Mouse (Mus musculus) heart, embryonic 11.5 days (tissue): ENCODE results near the gene Enah. TPM values are rescaled to one million over a fixed set of nuclear protein-coding genes. Genes with fewer than 3 reads are reported as not detected.
A peak's percentile ranks its signal among the peaks of the same experiment; 100 is the strongest.

ENCODE experiments used
- ATAC-seq: fragments of 200-750 bp; cut with Nextera tagmentation; replicated peaks from 2 replicates; pipeline ENCODE4 v1.8.0; 2017; ENCODE audit warnings: moderate library complexity; ENCODE audit not compliant: insufficient number of reproducible peaks, low FRiP score, low TSS enrichment
- H3K27ac ChIP-seq: fragments of 300-500 bp; sonication (generic); 2 replicates; pipeline ENCODE4 v1.5.1; 2014; ENCODE audit warnings: mild to moderate bottlenecking, low read depth, low read length
- H3K27me3 ChIP-seq: fragments of 300-500 bp; sonication (generic); 2 replicates; pipeline ENCODE4 v1.6.1; 2014; ENCODE audit warnings: mild to moderate bottlenecking, low read length, mixed read lengths; ENCODE audit not compliant: control insufficient read depth, insufficient read depth
- H3K36me3 ChIP-seq: fragments of 300-500 bp; sonication (generic); 2 replicates; pipeline ENCODE4 v1.6.1; 2014; ENCODE audit warnings: mild to moderate bottlenecking, low read length, moderate library complexity, mixed read lengths; ENCODE audit not compliant: control insufficient read depth, insufficient read depth
- H3K4me1 ChIP-seq: fragments of 300-500 bp; sonication (generic); 2 replicates; pipeline ENCODE4 v1.6.1; 2014; ENCODE audit warnings: low read length; ENCODE audit not compliant: control insufficient read depth, insufficient read depth
- H3K4me2 ChIP-seq: fragments of 300-500 bp; sonication (generic); 2 replicates; pipeline ENCODE4 v1.6.1; 2014; ENCODE audit warnings: mild to moderate bottlenecking, moderate library complexity
- H3K4me3 ChIP-seq: fragments of 300-500 bp; sonication (generic); 2 replicates; pipeline ENCODE4 v1.5.1; 2014; ENCODE audit warnings: low read depth, low read length
- H3K9ac ChIP-seq: fragments of 300-500 bp; sonication (generic); 2 replicates; pipeline ENCODE4 v1.6.1; 2014; ENCODE audit warnings: mild to moderate bottlenecking, low read depth, low read length, moderate library complexity
- H3K9me3 ChIP-seq: fragments of 300-500 bp; sonication (generic); replicated peaks from 2 replicates; pipeline ENCODE4 v1.6.1; 2016; ENCODE audit warnings: low read length; ENCODE audit not compliant: control insufficient read depth
- WGBS: fragments of 180-500 bp; shearing (Covaris S2); extraction: QIAGEN DNeasy Blood & Tissue Kit; methylation state at CpG from one replicate; pipeline ENCODE4 v1.1.7; 2014; ENCODE audit not compliant: insufficient replicate concordance; 5-methylcytosine and 5-hydroxymethylcytosine counted together
- polyA plus RNA-seq: library from polyadenylated mRNA; unstranded; fragments of >200 nt; fragmentation: Nextera tagmentation; extraction: Ambion mirVana; gene quantifications from 2 replicates; pipeline ENCODE4 v1.2.1, GENCODE M21; 2014

The Enah gene
- polyA plus RNA-seq, 1 experiment from 2014 or later, result 32.1 TPM

DNA sequence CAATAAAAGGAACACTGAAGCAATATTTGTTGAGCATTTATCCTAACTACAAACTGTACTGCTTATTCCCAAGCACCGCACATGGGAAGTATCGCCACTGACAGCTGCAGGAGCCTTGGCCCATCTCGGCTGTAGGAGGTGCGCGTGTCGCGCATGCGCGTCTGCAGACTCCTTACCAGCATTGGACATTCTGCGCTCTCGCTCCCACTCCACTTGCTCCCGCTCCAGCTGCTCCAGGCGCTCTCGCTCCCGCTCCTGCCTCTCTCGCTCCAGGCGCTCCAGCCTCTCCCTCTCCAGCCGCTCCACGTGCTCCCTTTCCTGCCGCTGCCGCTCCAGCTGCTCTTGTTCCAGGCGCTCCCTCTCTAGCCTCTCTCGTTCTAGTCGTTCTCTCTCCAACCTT lies 96.4 kb downstream of the Enah start:
- H3K4me1 ChIP-seq, result peaks cover 5% of the 10 kb centered on the region
- H3K36me3 ChIP-seq, result peaks cover 2% of the 10 kb centered on the region; the same call in 1 of the 2 replicates
- H3K9ac ChIP-seq, result no peak overlapping the region
- no peaks in the 10 kb centered on the region for H3K27me3 ChIP-seq
- WGBS, result 62% methylated on average over 24 of the region's 24 CpGs
- H3K4me2 ChIP-seq, result peak overlapping the region; percentile 12
- no peak overlapping the region for H3K27ac ChIP-seq
- ATAC-seq, result 0 out of 2 replicates have a peak, but pooled peaks have one; percentile 39
- H3K9me3 ChIP-seq, result no peaks in the 10 kb centered on the region
- no peak overlapping the region for H3K4me3 ChIP-seq

DNA sequence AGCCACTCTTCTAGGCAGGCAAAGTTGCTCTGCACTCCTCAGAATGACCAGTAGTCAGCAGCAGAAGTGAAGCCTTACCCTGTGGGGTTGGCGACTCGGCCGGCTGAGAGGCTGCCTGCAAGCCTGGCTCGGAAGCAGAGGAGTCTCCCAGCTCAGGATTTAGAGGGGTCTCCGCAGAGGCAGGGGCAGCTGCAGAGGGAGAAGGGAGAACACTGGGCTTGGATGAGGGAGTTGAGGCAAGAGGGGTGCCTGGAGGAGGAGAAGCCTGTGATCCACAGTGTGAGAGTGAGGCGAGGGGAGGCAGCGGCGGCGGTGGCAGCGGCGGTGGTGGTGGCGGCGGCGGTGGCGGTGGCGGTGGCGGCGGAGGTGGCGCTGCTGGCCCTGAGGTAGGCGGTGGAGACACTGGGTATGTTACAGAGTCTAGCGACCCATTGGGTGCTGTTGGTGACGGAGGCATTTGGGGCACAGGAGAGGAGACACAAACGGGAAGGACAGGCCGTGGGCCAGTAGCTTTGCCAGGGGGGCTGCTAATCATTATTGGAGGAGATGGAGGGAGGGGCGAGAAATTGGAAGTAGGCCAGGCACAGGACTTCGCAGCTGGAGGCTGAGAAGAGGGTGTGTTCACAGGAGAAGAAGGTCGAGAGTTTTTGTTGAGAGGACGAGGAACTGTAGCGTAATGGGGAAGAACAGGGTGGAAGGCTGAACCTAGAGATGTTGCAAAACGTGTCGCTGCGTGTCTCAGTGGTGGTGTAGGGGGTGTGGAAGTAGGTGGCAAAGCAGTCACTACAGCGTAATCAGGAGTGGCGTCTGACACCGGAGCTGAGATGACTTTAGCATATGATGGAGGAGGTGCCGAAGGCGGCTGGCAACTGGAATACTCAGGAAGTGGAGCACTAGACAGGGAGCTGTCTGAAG lies 98.0 kb downstream of the Enah start:
- Histone ChIP-seq H3K27ac (no peak overlapping the region), H3K27me3 (no peaks in the 10 kb centered on the region), H3K4me2 (peak overlapping the region; percentile 53), H3K4me3 (peak overlapping the region; percentile 29), H3K4me1 (peaks cover 5% of the 10 kb centered on the region), H3K36me3 (peaks cover 5% of the 10 kb centered on the region; the same call in 1 of the 2 replicates), H3K9me3 (no peaks in the 10 kb centered on the region), H3K9ac (0 out of 2 replicates have a peak overlapping the region, but pooled peaks have one; percentile 39)
- WGBS, result 50% methylated on average over 28 of the region's 37 CpGs
- 0 out of 2 replicates have a peak, but pooled peaks have one; percentile 35 for ATAC-seq

DNA sequence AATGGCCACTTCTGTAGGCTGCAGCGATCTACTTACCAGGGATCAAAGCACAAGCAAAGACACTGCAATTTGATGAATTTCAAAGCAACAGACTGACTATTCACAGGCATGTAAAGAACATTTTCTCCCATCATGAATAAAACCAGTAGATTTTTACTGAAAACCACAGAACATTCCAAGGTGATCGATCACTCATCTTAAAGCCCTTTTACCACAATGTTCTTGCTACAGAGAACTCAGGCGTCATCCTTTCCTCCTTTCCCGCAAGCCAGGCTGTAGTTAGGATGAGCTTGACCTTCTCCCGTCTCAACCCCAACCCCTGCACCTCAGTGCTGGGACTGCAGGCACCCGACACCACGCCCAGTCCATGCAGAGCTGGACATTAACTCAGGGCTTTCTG lies 107.9 kb downstream of the Enah start:
- peaks cover 8% of the 10 kb centered on the region for H3K36me3 ChIP-seq
- 0 out of 2 replicates have a peak, but pooled peaks cover 2% of the 10 kb centered on the region for H3K4me1 ChIP-seq
- no peak overlapping the region for H3K27ac ChIP-seq
- H3K4me2 ChIP-seq, result no peak overlapping the region
- H3K27me3 ChIP-seq, result no peaks in the 10 kb centered on the region
- no peak overlapping the region for H3K9ac ChIP-seq
- no peaks in the 10 kb centered on the region for H3K9me3 ChIP-seq
- 84% methylated on average over 7 of the region's 7 CpGs for WGBS
- H3K4me3 ChIP-seq, result no peak overlapping the region
- ATAC-seq, result no peak

DNA sequence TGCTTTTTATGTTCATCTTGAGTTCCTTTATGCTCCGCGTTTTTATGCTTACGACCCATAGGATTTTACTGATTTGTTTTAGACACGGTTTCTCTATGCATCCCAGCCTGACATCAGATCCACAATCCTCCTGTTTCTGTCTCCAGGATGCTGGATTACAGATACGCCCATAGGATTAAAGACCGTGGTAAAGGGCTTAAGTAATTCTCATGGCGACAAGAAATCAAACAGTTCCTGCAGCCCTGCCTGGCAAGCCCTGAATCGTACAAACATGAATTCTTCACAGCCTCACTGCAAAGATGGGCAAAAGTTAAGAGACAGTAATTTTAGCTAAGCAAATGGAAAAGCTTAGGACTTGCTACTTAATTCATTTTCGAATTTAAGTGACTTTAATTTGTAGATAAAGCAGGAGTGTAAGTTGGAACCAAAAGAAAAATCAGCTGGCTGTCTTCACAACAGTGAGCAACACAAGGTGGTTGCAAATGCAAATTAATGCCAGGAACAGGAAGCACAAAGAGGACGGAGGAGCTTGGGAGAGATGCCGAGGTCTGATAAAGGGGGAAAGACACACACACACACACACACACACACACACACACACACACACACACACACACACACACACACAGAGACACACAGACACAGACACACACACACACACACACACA lies 118.0 kb downstream of the Enah start:
- Histone ChIP-seq H3K27me3 (no peaks in the 10 kb centered on the region), H3K36me3 (peaks cover 6% of the 10 kb centered on the region; the same call in 1 of the 2 replicates), H3K9me3 (no peaks in the 10 kb centered on the region), H3K4me3 (no peak overlapping the region), H3K4me1 (peaks cover 15% of the 10 kb centered on the region), H3K4me2 (no peak overlapping the region), H3K9ac (no peak overlapping the region), H3K27ac (no peak overlapping the region)
- ATAC-seq, result no peak
- 82% methylated on average over 11 of the region's 11 CpGs for WGBS

DNA sequence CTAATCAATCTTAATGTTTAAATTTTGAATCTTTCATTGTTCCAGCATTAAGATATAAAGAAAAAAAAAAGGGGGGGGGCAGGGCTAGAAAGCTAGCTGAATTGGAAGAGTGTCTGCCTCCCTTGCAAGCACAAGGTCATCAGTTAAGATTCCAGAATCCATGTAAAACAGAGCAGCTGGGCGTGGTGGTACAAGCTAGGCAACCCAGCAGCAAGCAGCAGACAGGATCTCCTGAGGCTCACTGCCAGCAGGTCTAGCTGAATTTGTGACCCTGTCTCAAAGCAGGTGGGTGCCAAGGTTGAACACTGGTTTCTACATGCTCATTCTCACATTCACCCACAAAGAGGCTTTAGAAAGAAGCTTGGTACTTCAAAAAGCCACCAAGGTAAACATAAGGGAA lies 118.9 kb downstream of the Enah start:
- Histone ChIP-seq H3K36me3 (peaks cover 6% of the 10 kb centered on the region; the same call in 1 of the 2 replicates), H3K27ac (no peak overlapping the region), H3K9ac (no peak overlapping the region), H3K4me1 (peaks cover 15% of the 10 kb centered on the region), H3K4me3 (no peak overlapping the region), H3K27me3 (no peaks in the 10 kb centered on the region), H3K9me3 (no peaks in the 10 kb centered on the region), H3K4me2 (no peak overlapping the region)
- ATAC-seq, result no peak
- WGBS, result 56% methylated on average over 1 of the region's 1 CpGs

DNA sequence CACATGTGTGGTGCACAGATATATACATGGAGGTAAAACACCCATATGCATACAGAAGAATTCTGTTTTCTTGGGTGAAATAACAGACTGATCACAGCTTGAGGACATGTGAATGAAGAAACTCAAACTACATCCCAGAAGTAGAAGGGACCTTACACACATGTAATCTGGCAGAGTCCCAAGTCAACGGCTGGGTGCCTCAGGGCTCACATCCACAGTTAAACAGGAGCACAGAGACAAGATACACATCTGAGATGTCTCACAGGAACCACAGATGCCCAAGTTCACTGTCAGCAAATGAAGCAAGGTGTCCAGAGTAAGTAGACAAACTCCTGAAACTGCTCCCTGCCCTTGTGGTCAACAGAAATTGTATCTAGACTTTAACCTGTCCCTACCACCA lies 120.8 kb downstream of the Enah start:
- 52% methylated on average over 1 of the region's 1 CpGs for WGBS
- H3K36me3 ChIP-seq, result peaks cover 4% of the 10 kb centered on the region; the same call in 1 of the 2 replicates

DNA sequence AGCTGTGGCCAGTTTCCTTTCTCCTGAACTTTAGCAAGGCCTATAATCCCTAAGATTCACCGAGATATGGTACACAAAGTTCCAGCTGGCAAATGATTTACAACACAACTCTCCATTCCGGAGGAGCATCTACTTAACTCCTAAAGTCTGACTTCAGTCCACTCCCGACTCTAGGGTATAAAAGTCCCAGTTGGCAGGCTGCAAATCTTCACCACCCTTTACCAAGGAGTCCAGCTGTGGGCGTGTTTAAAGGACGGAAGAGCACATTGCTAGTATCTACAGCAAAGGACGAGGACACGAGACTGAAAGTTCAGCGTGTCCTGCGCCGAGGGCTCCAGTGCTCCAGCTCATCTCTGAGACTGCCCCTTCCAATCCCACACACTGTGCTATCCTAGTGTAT lies 122.8 kb downstream of the Enah start:
- Histone ChIP-seq H3K9me3 (no peaks in the 10 kb centered on the region), H3K4me3 (no peak overlapping the region), H3K36me3 (no peaks in the 10 kb centered on the region), H3K9ac (no peak overlapping the region), H3K27me3 (no peaks in the 10 kb centered on the region), H3K27ac (no peak overlapping the region), H3K4me2 (no peak overlapping the region), H3K4me1 (peaks cover 18% of the 10 kb centered on the region)
- no peak for ATAC-seq
- 72% methylated on average over 10 of the region's 10 CpGs for WGBS

More for the DNA sequence above, 120.8 kb downstream of the Enah start:
- Histone ChIP-seq H3K4me2 (no peak overlapping the region), H3K4me3 (no peak overlapping the region), H3K9me3 (no peaks in the 10 kb centered on the region), H3K4me1 (peaks cover 17% of the 10 kb centered on the region), H3K27ac (no peak overlapping the region), H3K27me3 (no peaks in the 10 kb centered on the region), H3K9ac (no peak overlapping the region)
- ATAC-seq, result no peak

DNA sequence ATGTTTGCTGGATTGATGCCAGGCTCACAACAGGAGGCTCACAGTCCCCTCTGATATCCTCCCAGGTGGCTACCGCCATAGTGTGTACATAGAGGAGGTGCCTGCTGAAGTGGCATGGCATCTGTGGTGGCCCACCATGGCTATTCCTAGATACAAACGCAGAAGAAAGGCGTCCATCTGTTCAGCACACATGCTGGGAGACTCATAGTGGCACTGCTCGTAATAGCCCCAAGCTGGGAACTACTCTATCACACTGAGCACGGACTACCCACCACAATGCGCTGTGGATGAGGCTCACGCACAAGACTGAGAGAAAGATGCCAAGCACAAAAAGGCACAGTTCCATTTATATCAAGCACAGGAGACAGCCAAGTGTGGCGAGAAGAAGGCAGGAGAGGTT lies 126.1 kb downstream of the Enah start:
- H3K27me3 ChIP-seq, result no peaks in the 10 kb centered on the region
- ATAC-seq, result no peak
- WGBS, result 77% methylated on average over 8 of the region's 8 CpGs
- H3K4me2 ChIP-seq, result no peak overlapping the region
- no peaks in the 10 kb centered on the region for H3K36me3 ChIP-seq
- H3K27ac ChIP-seq, result no peak overlapping the region
- H3K4me3 ChIP-seq, result no peak overlapping the region
- no peak overlapping the region for H3K9ac ChIP-seq
- H3K4me1 ChIP-seq, result peaks cover 11% of the 10 kb centered on the region
- no peaks in the 10 kb centered on the region for H3K9me3 ChIP-seq
